Mouse (Mus musculus): ENCODE data around the gene Taf1b.

Gene Taf1b

DNA sequence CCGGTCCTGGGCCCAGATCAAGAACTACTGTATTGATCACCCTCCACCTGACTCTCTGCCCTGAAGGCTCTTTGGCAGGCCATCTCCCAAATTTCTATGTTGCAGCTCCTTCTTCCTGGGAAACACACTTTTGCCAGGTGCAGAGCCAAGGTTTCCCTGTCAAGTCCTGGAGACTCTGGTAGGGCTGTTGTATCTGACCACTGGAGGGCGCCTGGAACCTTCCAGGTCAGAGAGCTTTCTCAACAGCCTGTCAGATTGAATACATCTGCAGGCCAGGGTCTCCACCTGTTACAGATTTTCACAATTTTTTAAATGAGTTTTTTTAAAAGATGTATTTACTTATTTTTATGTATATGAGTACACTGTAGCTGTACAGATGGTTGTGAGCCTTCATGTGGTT, 105.1 kb downstream of the Taf1b start:
- DNase-seq (ENCODE audit: low read depth, low spot score), result no peak

- DNase-seq (ENCODE audit: low read depth, low spot score), result no peak
Measured at GRCm38 (mm10) chr12:24606166-24606565, 108.0 kb downstream of the Taf1b start.
